Mouse (Mus musculus) adrenal gland, adult 2 months (tissue): Measurements from ENCODE around the gene Umad1. TPM values are rescaled to one million over a fixed set of nuclear protein-coding genes. Genes with fewer than 3 reads are reported as not detected.
A peak's percentile ranks its signal among the peaks of the same experiment; 100 is the strongest.

Experiments
- DNase-seq: peaks from one replicate; pipeline ENCODE4 v3.0.0; 2021
- polyA plus RNA-seq: library from polyadenylated mRNA; depleted of rRNA; stranded (reverse); fragments of >200 nt; gene quantifications from 2 replicates; pipeline ENCODE4 v1.2.3, GENCODE M21; 2012
- total RNA-seq, 2 experiments: library from RNA; stranded (reverse); gene quantifications; 2 replicates each; pipeline ENCODE4 v1.2.3; 2021

Gene Umad1
- total and polyA plus RNA-seq, 3 experiments = 7.4 to 18.4 (median 17.2) TPM

DNA sequence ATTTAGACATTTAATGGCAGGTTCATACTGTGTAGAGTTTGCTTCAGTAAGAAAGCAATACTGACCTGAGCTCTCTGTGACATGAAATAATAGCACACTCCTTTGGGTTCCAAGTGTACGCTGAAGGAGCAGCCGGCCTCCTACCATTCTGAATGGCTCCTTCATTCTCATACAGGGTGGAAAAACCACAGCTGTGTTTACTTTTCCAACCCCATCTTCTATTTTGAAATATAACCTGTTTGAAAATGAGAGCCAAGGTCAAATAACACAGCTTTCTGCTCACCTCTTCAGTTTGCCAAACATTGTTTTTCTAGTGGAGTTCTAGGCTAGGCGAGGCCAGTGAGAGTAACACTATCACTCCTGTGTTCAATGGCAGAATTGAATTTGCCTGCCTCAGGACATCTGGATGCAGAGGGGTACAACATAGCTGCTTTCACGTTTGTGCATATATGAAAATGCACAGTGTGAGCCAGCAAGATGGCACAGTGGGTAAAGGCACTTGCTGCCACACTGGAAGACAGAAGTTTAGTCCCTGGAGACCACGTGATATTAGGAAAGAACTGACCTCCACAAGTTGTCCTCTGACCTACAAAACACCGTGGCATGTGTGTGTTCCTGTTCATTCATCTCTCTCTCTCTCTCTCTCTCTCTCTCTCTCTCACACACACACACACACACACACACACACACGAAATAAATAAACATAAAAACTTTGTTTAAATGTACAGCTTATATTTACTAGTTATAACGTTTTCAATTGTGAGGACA, 157.9 kb downstream of the Umad1 start:
- no peak for DNase-seq

GRCm38 (mm10) chr6:8419485-8420186, 160.5 kb downstream of the Umad1 start:
- DNase-seq = no peak

GRCm38 (mm10) chr6:8420187-8420503, 161.1 kb downstream of the Umad1 start:
- DNase-seq = no peak

- DNase-seq = no peak
These were observed 162.3 kb downstream of the Umad1 start for GRCm38 (mm10) chr6:8421421-8421820.

GRCm38 (mm10) chr6:8421959-8422581, 163.0 kb downstream of the Umad1 start:
- DNase-seq = no peak

GRCm38 (mm10) chr6:8423142-8423541, 164.1 kb downstream of the Umad1 start:
- DNase-seq = no peak

GRCm38 (mm10) chr6:8427692-8428091, 168.6 kb downstream of the Umad1 start:
- no peak for DNase-seq

DNA sequence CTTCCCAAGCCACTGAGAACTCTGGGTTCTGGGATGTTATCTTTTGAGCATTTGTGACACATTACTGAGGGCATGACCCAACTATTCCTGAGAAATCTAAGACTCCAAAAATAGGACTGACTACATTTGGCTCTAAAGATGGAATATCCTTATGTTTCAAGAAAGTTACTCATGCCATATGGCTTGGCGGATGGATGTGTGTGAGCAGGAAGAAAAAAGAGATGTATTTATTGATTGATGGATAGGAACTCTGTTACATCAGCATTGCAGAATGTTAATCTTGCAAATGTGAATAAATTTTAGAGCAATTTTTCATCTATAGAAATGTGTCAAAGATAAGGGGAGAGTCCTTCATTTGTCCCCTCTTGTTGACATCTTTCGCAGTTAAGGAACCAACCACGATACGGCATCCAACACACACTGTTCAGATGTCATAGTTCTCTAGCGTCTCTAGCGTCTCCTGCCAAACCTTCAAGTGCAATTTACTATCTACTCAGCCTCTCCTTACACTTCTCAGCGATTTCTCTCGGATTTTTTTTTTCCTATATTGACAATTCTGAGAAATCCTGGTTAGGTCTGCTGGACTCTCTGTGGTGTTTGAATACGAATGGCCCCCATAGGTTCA, 171.6 kb downstream of the Umad1 start:
- no peak for DNase-seq

- no peak for DNase-seq
These were observed 174.1 kb downstream of the Umad1 start for GRCm38 (mm10) chr6:8433179-8433578.

DNA sequence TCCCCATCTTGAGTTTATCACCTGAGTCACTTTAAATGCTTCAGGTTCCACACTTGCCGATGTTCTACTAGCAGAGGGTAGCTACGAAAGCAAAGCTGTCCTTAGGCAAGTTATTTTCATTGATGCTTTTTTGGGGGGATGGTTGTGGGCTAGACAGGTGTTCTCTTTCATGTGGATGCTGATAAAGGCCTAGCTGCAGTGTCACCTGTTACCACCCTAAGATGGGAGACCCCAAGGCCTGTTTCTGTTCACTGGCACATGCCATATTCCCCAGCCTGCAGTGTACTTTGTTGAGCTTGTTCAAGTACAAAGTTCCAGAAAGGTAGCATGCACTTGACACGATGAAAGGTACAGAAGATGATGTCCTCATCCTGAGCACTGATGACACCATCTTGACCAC, 178.8 kb downstream of the Umad1 start:
- no peak for DNase-seq

DNA sequence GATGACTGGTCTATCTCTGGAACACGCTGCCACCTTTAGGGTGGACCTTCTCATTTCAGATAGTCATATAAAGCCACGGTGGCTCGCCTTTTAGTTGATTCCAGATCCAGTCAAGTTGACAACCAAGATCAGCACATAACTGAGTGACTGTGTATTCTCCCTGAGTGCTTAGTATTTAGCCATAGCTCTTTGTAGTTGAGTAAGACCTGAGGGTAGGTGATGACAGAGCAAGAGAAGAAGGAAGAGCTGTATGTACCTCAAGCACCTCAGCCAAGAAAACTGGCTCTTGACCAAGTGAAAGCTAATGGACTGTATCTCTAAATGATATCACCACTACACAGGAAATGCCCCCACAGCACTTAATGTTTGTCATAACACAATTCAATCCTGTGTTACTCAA, 182.7 kb downstream of the Umad1 start:
- no peak for DNase-seq

DNA sequence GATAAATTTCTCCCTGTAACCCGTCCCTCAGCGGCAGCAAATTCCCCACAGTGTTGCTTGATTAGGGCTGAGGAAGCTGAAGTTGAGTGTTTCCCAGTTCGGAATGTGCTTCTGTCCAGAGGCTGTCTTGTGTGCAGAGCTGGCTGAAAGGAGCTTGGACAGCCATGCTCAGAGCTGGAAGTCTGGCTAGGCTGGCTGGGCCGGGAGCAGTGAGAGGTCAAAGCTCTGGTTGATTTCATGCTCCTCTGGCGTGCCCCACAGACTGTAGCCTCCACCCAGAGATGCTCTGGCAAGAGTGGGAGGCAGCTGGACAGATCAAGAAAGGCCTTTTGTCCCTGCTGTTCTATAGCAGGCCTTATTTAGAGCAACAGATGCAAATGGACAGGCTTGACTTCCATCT, 187.7 kb downstream of the Umad1 start:
- DNase-seq = peak; percentile 5

GRCm38 (mm10) chr6:8455599-8455998, 196.5 kb downstream of the Umad1 start:
- DNase-seq = no peak

DNA sequence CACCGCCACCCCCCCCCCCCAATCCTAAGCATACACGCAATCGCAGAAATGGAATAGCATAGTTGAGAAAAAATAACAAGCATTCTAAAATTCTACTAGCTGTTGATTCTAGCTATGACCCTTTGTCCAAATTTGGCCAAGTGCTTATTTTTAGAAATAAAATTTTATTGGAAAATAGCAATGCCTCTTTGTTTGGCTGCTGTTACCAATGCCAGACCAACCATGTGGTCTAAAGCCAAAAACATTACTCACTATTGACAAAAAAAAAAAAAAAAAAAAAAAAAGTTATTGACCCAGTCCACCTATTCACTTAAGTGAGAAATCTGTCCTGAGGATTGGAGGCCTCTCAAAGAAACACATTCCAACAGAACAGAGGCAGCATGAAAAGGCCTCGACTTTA, 199.5 kb downstream of the Umad1 start:
- no peak for DNase-seq

- DNase-seq = no peak
These were observed 203.4 kb downstream of the Umad1 start for GRCm38 (mm10) chr6:8462447-8462846.

DNA sequence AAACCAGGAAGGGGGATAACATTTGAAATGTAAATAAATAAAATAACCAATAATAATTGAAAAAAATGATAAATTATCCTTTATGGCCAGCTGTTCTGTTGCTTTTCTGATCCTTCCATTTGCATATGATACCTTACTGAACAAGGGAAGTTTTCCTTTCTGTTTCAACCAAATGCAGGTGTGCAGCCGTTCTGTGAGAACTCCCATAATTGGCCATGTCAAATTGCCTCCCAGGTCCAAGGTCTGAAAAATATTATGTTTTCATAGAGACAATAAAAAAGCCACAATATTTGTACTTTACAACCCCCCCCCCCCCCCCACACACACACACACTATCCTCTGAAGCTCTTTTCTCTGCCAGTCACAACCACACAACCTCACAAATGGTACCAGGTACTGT, 206.3 kb downstream of the Umad1 start:
- DNase-seq = no peak

- no peak for DNase-seq
These were observed 206.9 kb downstream of the Umad1 start for GRCm38 (mm10) chr6:8465985-8466384.

DNA sequence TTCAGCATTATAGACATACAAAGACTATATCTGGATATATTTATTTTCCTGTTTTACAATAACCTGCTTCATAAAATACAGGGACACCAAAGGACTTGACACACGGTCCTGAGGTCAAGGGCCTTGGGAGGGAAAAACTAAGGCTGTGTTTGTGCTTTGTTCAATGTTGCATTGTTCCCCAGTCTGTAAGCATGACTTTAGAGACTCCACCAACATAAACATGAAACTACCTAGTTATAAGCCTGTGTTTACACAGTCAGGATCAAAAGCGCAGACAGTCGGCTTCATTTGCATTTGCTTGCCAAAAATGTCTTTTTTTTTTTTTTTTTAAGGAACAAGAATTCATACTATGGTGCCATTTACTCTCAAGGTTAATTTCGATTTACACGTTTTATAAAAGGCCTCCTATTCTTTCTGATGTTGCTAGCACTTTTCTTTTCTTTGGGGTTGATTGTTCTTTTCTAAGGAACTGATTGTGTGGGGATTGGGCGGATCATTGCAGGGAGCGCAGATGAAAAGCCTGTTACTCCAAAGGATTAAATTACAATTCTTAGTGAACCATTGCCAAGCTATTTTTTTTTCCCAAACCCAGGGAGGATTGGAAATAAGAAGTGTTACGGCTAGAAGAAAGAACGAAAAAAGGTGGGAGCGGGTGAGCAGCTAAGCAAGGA, 208.7 kb downstream of the Umad1 start:
- DNase-seq = no peak

DNA sequence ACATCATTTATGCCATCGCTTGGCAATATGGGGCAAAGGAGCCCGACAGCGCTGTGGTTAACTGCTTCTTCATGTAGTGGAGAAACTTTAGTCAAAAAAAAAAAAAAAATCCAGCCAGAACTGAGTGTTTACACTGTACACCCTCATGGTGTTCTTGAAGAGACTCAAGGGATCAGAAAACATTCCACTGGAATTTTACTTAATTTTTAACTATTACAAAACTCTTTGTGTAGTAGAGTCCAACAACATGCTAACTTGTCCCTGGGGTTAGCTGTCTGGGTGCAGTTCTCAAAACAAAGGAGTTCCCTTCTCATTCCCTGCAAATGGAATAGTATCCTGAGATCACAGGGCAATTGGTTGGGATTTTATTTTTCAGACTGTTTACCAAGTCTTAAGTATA, 210.8 kb downstream of the Umad1 start:
- no peak for DNase-seq

- DNase-seq = no peak
These were observed 213.0 kb downstream of the Umad1 start for GRCm38 (mm10) chr6:8472125-8472524.

DNA sequence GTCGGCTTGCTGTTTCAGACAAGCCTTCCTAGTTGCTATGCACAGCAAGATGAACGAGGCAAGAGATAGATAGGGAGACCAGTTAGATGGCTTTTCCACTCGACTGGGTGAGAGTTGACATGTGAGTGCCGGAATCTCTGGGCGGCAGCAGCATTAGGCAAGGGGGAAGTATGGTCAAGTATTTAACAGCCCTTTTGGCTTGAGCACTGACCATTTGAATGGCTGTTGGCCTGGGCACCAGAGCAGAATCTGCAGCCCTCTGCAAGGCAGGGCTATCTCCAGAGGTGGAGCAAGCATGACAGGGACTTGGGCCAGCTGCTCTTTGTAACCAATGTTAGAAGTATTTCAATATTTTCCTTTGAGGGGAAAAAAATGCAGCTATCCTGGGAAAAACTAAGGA, 213.8 kb downstream of the Umad1 start:
- peak; percentile 10 for DNase-seq

- peak; percentile 24 for DNase-seq
These were observed 214.4 kb downstream of the Umad1 start for GRCm38 (mm10) chr6:8473498-8473897.
